Mouse (Mus musculus): ENCODE results near the gene Wwc2. TPM values are rescaled to one million over a fixed set of nuclear protein-coding genes. Genes with fewer than 3 reads are reported as not detected.
"Not testable (repeated sequence)": the region's sequence is repeated elsewhere in the genome, so short reads cannot be mapped to it uniquely, and the experiment has no call there.

The Wwc2 gene
- total RNA-seq, 2 experiments from 2014 or later: 2.1 to 2.3 TPM

DNA sequence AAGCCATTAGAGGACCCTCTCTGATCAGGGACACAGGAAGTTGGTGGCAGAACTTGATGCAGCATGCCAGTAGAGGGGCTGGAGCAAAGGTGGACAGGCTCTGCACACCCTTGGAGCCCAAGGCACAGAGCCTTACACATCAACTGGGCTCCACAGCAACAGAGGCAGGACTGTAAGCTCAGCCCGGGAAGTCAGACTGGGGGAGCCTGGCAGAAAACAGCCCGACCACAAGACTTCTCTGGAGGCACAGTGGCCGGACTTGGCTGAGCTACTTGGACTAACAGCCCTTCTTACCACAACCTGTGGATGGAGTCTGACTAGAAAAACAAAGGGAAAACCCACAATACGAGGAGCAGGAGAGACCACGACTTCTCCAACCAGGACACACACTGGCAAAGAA lies 137.4 kb downstream of the Wwc2 start:
- ATAC-seq (ENCODE audit: poor library complexity, severe bottlenecking): no peak

GRCm38 (mm10) chr8:47852737-47853136 lies 138.0 kb downstream of the Wwc2 start:
- no peak for ATAC-seq (ENCODE audit: poor library complexity, severe bottlenecking)

DNA sequence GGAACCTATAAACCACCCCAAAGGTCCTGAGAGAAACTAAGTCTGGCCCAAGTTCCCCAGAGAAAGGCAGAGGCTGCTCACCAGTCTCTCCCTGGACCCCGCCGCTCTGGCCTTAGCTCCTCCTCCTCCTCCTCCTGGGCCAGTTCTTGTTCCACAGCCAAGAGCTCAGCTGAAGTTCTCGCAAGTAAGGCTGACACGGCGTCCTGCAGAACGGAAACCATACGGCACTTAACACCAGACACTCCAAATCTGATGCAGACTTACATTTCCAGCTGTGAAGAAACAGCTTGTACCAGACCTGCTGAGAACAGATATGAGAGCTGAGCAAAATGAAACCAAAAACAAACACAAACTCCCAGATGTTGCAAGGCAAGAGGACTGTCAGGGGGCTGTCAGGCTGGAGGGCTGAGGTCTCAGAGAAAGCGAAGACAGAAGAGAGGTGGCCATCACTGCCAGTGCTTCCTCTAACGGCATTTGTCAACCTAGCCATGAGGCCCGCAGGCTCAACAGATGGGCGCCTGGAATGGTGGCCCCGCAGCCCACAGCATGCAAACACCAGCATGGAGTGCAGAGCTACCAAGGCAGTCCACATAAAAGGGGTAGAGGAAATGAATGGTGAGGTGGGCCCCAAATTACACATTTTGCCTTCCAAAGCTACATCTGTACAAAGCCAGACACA lies 138.8 kb downstream of the Wwc2 start:
- ATAC-seq (ENCODE audit: poor library complexity, severe bottlenecking): peak; percentile 86

GRCm38 (mm10) chr8:47849842-47850241 lies 140.9 kb downstream of the Wwc2 start:
- no peak for ATAC-seq (ENCODE audit: poor library complexity, severe bottlenecking)

GRCm38 (mm10) chr8:47847931-47848330 lies 142.8 kb downstream of the Wwc2 start:
- ATAC-seq (ENCODE audit: poor library complexity, severe bottlenecking): no peak

- no peak for ATAC-seq (ENCODE audit: poor library complexity, severe bottlenecking)
Measured at GRCm38 (mm10) chr8:47847161-47847560, 143.6 kb downstream of the Wwc2 start.

GRCm38 (mm10) chr8:47845956-47846355 lies 144.8 kb downstream of the Wwc2 start:
- ATAC-seq (ENCODE audit: poor library complexity, severe bottlenecking): no peak

- no peak for ATAC-seq (ENCODE audit: poor library complexity, severe bottlenecking)
Measured at GRCm38 (mm10) chr8:47843651-47844050, 147.1 kb downstream of the Wwc2 start.

GRCm38 (mm10) chr8:47843063-47843462 lies 147.7 kb downstream of the Wwc2 start:
- ATAC-seq (ENCODE audit: poor library complexity, severe bottlenecking): no peak

DNA sequence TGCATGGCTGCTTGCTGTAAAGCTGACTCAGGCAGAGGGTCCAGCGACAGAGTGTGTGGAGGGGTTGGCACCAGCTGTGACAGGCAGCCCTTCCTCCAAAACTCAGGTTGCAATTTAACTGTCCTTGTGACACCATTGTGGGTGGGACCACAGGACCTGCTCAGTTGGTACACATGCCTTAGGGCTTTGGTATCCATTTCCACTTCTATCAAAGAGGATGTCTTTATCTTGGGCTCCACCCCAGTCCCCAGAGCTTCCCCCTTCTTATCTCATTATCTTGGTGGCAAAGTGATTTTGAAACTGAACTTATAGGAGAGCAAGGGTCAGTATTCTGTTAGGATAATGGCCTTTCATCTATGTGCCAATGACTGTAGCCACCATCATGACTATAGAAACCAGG lies 156.8 kb downstream of the Wwc2 start:
- ATAC-seq (ENCODE audit: poor library complexity, severe bottlenecking): peak; percentile 52

DNA sequence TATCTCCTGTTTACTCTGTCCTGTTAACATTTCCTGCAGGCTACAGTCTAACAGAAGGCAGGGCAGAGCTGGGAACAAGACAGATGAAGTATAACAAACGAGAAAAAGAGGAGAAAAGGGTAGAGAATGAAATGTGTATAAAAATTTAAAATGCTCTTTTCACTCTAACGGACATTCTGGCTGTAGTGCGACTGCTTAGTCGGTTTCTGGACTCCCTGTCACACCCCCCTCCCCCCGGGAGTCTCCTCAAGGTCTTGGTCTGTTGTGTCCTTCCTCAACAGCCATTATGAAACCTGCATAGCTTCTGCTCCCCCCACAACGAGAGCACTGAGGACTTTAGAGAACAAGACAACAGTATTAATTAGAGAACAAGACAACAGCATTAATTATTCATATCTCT lies 158.1 kb downstream of the Wwc2 start:
- no peak for ATAC-seq (ENCODE audit: poor library complexity, severe bottlenecking)

- no peak for ATAC-seq (ENCODE audit: poor library complexity, severe bottlenecking)
Measured at GRCm38 (mm10) chr8:47826911-47827310, 163.8 kb downstream of the Wwc2 start.

DNA sequence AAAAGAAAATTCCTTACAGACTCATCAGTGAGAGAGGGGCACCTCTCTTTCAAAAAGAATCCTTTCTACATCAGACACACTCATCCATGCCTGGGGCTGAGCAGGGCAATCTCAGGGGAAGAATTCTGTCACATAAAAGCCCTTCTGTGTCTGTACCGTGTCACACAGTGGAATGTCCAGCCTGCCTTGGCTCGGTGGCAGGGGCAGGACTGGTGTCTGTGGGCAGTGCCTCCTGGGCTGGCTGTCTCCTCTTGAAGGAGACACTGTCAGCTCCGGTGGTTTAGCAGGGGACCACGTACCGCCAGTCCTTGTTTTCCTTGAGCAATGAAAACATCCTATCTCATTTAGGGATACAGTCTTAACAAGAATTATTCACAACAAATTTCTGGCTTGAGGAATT lies 165.1 kb downstream of the Wwc2 start:
- ATAC-seq (ENCODE audit: poor library complexity, severe bottlenecking): no peak

DNA sequence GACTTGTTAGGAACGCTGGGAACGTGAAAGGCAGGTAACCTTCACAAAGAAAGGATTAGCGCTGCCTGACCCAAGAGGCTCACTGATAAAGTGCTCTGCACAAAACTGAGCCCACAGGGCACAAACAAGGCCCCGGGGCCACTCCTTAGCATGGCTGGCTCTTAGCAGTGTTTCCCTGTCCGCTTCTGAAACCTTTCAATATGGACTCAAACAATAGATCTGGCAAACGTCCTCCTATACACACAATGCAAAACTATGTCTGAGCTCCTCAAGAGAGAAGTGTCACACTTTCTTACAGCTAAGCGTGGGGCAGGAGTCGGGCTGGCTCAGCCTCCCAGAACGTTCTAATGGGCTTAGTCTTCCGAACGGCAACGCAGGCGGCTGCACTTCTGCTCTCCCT lies 166.5 kb downstream of the Wwc2 start, which contains the start of gene Cldn22:
TSS of gene Cldn22 (plus strand) at position 301 of the 400 bp plus-strand sequence.
- no peak for ATAC-seq (ENCODE audit: poor library complexity, severe bottlenecking)

DNA sequence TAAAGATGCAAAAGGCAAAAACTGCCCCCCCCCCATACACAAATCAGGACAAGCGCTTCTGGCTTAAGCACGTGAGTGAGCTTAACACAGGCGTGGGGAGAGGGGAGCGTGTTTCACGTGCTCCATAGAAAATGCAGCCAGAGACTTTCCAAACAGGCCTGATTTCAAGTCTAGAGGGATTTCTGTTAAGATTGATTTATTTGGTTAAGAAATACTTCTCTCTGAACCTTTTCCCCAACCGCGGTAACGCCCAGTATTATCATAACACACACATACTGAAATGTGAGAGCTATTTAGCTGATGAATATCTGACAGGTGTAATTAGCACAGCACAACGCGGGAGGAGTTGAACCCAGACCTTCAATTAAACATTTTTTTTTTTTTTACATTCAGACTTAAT lies 166.9 kb downstream of the Wwc2 start:
- no peak for ATAC-seq (ENCODE audit: poor library complexity, severe bottlenecking)

DNA sequence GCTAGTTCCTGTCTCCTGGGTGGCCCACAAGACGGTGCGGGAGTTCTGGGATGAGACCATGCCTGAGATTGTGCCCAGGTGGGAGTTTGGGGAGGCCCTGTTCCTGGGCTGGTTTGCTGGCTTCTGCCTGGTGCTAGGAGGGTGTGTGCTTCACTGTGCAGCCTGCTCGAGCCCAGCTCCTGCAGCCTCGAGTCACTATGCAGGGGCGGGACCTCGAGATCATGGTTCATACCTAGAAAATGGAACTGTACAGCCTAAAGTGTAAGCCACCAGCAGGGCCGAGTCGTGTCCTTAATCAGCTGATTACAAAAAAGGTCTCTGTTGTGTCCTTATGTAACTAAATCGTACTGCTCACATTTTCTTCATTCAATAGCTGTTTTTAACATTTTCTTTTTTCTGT lies 168.2 kb downstream of the Wwc2 start:
- ATAC-seq (ENCODE audit: poor library complexity, severe bottlenecking): not testable (repeated sequence)

DNA sequence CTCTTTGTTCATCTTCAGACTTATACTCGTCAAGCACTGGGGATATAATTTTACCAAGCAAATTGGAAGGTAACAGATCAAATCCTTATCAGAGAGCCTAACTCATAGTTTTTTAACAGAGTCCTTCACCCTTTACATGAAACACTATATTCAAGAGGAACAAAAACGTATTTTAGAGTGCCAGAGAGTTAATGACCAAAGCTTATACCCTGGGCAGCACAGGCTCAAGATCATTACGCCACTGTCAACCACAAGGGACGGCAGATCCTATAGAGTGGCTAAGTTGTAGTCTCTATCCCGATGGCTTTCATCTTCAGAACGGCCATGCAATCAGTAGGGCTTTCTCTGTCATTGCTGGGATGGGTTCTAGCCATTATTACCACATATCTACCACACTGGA lies 168.9 kb downstream of the Wwc2 start, which contains the start of gene Cldn24:
TSS of gene Cldn24 (plus strand) at position 301 of the 400 bp plus-strand sequence.
- ATAC-seq (ENCODE audit: poor library complexity, severe bottlenecking): no peak

DNA sequence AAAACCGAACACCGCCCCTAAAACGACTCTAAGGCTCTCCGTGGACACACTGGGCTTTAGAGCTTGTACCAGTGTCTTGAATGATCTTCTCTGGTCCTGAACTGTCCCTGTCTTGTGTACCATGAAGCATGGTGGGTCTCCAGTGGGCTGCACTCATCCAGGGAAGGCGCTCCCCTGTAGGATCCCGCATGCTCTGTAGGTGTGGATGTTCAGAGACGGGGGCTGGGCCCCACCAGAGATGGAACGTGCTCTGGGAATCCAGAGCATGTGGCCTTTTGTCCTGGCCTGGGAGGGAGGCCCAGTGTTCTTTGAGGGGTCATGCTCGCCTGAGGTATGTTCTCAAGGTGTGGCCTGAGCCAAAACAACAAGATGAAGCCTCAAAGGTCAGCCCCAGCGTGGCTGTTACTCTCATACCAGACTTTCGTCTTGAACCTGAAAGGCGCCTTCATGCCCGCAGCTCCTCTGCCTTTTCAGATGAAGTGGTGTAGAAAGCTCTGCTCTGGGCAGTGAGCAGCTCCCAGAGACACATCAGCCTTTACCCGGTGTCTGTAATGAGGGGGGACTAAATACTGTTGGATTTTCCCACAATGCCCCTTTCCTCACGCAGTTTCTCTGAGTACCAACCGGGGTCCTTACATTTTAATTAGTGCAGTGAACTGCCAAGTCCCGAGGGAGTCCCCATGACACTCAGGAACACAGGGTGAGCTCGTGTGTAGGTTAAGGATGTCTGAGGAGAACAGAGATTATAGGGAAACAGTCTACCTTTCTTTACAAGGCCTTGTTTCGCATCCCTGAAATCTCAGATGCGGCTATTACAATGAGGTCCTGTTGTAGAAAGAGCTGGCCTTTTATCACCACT lies 169.6 kb downstream of the Wwc2 start:
- ATAC-seq (ENCODE audit: poor library complexity, severe bottlenecking): no peak

- ATAC-seq (ENCODE audit: poor library complexity, severe bottlenecking): no peak
Measured at GRCm38 (mm10) chr8:47819034-47819433, 171.7 kb downstream of the Wwc2 start.

DNA sequence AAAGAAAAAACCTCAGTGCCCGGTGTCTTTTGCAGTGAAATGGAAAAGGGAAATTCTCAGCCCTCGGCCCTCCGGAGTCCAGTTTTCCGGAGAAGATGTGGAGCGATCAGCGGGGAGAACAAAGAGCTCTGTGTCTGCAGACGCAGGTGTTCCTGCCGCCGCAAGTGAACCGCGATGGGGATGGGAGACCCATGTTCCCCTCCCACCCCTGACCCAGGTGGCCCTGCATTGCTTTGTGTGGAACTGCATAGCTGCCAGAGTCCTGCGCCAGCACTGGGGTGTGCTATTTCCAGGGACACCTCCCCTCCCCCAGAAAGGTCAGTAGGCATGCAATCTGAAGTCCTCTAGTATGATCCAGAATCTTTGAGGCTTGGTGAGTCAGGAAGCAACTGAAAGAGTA lies 179.5 kb downstream of the Wwc2 start:
- ATAC-seq (ENCODE audit: poor library complexity, severe bottlenecking): no peak

- no peak for ATAC-seq (ENCODE audit: poor library complexity, severe bottlenecking)
Measured at GRCm38 (mm10) chr8:47810666-47811015, 180.1 kb downstream of the Wwc2 start.

- no peak for ATAC-seq (ENCODE audit: poor library complexity, severe bottlenecking)
Measured at GRCm38 (mm10) chr8:47809970-47810665, 180.6 kb downstream of the Wwc2 start.

All from megakaryocyte, adult 5-6 weeks (primary cell).